Mouse (Mus musculus) G1E (cell line): ENCODE results near the gene Pla1a.

Source experiments
- CTCF ChIP-seq: IDR thresholded peaks from 2 replicates; pipeline ENCODE4 v1.5.1; 2012; ENCODE audit warnings: low read depth, low read length, inconsistent platforms, mixed read lengths
- GATA1 ChIP-seq: IDR thresholded peaks from 2 replicates; pipeline ENCODE4 v1.6.1; 2012; ENCODE audit warnings: borderline replicate concordance, low read length, inconsistent platforms, mixed read lengths

DNA sequence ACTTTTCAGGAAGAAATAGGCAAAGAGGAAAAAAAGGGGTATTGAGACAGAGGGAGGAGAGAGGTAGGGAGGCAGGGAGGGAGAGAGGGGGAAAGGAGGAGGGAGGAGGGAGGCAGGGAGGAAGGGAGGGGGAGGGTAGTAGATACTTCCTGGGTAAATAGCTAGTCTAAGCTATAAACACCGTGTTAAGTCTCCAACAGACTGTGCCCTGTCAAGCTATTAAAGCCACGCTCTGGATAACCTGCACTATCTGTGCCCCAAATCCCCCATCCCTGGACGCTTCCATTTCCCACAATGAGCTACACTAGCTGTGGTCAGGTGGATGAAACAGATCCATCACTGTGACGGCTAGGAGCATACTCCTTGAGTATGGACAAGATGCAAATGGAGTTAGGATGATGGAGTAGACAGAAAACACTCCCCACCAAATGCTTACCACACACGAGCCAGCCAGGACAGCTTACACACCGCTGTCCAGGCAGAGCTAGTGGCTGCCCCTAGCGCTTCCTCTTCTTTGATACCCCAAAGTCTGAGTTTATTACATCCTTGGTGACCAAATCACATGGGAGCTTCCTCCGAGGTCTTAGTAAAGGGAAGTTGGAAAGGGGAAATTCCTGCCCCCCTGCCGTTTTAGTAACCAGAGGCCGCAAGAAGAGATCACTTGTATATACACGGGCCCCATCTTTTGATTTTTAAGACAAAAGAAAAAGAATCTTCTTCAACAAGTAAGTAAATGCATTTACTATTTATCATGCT, 24.0 kb upstream of the Pla1a start:
- TF ChIP-seq CTCF (no peak), GATA1 (no peak)
